Mouse (Mus musculus) embryonic facial prominence, embryonic 14.5 days (tissue): ENCODE results near the gene Ube4a. TPM values are rescaled to one million over a fixed set of nuclear protein-coding genes. Genes with fewer than 3 reads are reported as not detected.

Experiments used
- ATAC-seq: fragments of 200-750 bp; cut with Nextera tagmentation; 2 replicates; pipeline ENCODE4 v1.8.0; 2017; ENCODE audit warnings: low read depth, moderate number of reproducible peaks, moderate TSS enrichment
- DNase-seq: peaks from one replicate; pipeline ENCODE4 v3.0.0-alpha.2; 2015; ENCODE audit warnings: low spot score
- H3K27ac ChIP-seq: fragments of 300-500 bp; sonication (generic); replicated peaks from 2 replicates; pipeline ENCODE4 v1.5.1; 2014; ENCODE audit warnings: low read depth, mild to moderate bottlenecking, low read length, moderate library complexity
- H3K27me3 ChIP-seq: fragments of 300-500 bp; sonication (generic); replicated peaks from 2 replicates; pipeline ENCODE4 v1.6.1; 2014; ENCODE audit warnings: low read length; ENCODE audit not compliant: control insufficient read depth, insufficient read depth
- H3K36me3 ChIP-seq: fragments of 300-500 bp; sonication (generic); 2 replicates; pipeline ENCODE4 v1.6.1; 2014; ENCODE audit warnings: low read length, mixed read lengths; ENCODE audit not compliant: control insufficient read depth, insufficient read depth
- H3K4me1 ChIP-seq: fragments of 300-500 bp; sonication (generic); 2 replicates; pipeline ENCODE4 v1.6.1; 2014; ENCODE audit warnings: antibody characterized with exemption, low read length; ENCODE audit not compliant: control insufficient read depth, insufficient read depth
- H3K4me2 ChIP-seq: fragments of 300-500 bp; sonication (generic); 2 replicates; pipeline ENCODE4 v1.6.1; 2014; ENCODE audit warnings: low read depth, mild to moderate bottlenecking, low read length, moderate library complexity, mixed read lengths
- H3K4me3 ChIP-seq: fragments of 300-500 bp; sonication (generic); 2 replicates; pipeline ENCODE4 v1.5.1; 2014; ENCODE audit warnings: low read depth, mild to moderate bottlenecking, low read length
- H3K9ac ChIP-seq: fragments of 300-500 bp; sonication (generic); 2 replicates; pipeline ENCODE4 v1.6.1; 2014; ENCODE audit warnings: low read depth, mild to moderate bottlenecking, low read length, moderate library complexity, mixed read lengths
- H3K9me3 ChIP-seq: fragments of 300-500 bp; sonication (generic); 2 replicates; pipeline ENCODE4 v1.6.1; 2016; ENCODE audit warnings: low read length; ENCODE audit not compliant: control insufficient read depth
- WGBS: fragments of 180-500 bp; shearing (Covaris S2); extraction: QIAGEN DNeasy Blood & Tissue Kit; methylation state at CpG from one replicate; pipeline ENCODE4 v1.1.7; 2014; 5-methylcytosine and 5-hydroxymethylcytosine counted together
- polyA plus RNA-seq: library from polyadenylated mRNA; unstranded; fragments of >200 nt; fragmentation: Nextera tagmentation; extraction: Ambion mirVana; gene quantifications from 2 replicates; pipeline ENCODE4 v1.2.1, GENCODE M21; 2014

The Ube4a gene
- polyA plus RNA-seq, 1 experiment from 2014 or later: 25.5 TPM

DNA sequence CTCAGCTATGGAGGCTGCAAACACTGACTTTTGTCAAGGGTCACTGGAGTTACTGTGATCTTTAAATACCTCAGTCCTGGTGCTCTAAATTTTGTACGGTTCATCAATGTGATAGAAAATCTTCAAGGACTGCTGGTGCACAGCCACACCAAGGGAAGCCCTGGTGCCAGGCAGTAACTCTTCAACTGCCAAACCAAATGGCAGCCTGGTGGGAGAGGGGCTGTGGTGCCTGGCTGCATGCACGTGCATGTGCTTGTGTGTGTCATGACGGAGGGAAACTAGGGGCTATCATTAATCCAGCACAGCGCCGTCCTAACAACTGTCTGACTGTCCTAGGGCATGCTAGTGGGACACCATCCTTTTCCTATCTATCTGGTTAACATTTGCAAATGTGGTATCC, 34.4 kb upstream of the Ube4a start:
- Histone ChIP-seq H3K4me3 (no peak overlapping the region), H3K9me3 (no peaks in the 10 kb centered on the region)
- 72% methylated on average over 5 of the region's 5 CpGs for WGBS

DNA sequence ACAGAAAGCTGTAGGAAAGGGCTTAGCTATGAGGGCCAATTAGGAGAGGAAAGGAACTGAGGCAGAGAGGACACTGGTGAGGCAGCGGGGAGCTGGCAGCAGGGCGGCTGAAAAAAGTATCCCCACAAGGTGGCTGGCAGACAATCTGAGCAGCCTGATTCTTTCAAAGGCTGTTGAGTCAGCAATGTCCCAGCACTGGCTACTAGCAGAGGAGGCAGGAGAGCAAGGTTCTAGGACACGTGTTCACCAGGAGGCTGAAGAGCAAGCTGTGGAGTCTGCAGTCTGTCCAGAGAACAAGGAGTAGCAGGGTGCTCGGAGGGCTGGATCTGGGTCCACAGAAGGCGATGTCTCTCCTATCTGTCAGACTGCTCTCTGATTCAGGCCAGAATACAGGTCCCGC, 33.8 kb upstream of the Ube4a start:
- no peaks in the 10 kb centered on the region for H3K36me3 ChIP-seq
- no peaks in the 10 kb centered on the region for H3K4me1 ChIP-seq
- no peak overlapping the region for H3K4me2 ChIP-seq
- DNase-seq (no peak), ATAC-seq (no peak)
- H3K9me3 ChIP-seq: no peaks in the 10 kb centered on the region
- no peak overlapping the region for H3K9ac ChIP-seq
- no peak overlapping the region for H3K4me3 ChIP-seq
- WGBS: 66% methylated on average over 6 of the region's 6 CpGs
- H3K27me3 ChIP-seq: no peaks in the 10 kb centered on the region; the same call in 1 of the 2 replicates
- no peak overlapping the region for H3K27ac ChIP-seq

More for the DNA sequence above, 34.4 kb upstream of the Ube4a start:
- DNase-seq: no peak
- Histone ChIP-seq H3K9ac (no peak overlapping the region), H3K4me1 (no peaks in the 10 kb centered on the region), H3K4me2 (no peak overlapping the region), H3K27me3 (no peaks in the 10 kb centered on the region; the same call in 1 of the 2 replicates), H3K36me3 (no peaks in the 10 kb centered on the region), H3K27ac (no peak overlapping the region)
- peak; percentile 47; the same call in 1 of the 2 replicates for ATAC-seq

DNA sequence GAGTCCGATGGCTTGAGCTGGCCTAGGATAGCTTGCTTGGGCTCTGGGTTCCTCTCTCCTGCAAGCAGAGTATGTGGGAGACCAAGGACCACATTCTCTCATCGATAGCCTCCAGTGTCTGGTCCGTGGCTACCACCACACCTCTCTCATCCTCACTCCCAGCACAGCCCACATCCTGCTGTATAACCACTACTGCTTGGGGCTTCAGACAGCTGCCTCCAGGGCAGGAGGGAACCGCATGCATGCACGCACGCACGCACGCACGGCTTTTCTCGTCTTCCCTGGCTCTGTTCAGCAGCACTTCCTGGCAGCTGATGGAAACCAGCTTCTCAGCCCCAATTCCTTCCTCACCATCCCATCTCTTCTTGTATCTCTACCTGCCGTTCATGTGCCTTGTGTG, 32.7 kb upstream of the Ube4a start:
- Histone ChIP-seq H3K36me3 (no peaks in the 10 kb centered on the region), H3K4me2 (no peak overlapping the region), H3K4me1 (no peaks in the 10 kb centered on the region), H3K9me3 (no peaks in the 10 kb centered on the region), H3K27ac (no peak overlapping the region), H3K4me3 (no peak overlapping the region), H3K9ac (no peak overlapping the region), H3K27me3 (no peaks in the 10 kb centered on the region)
- WGBS: 56% methylated on average over 11 of the region's 11 CpGs
- no peak for ATAC-seq
- no peak for DNase-seq

DNA sequence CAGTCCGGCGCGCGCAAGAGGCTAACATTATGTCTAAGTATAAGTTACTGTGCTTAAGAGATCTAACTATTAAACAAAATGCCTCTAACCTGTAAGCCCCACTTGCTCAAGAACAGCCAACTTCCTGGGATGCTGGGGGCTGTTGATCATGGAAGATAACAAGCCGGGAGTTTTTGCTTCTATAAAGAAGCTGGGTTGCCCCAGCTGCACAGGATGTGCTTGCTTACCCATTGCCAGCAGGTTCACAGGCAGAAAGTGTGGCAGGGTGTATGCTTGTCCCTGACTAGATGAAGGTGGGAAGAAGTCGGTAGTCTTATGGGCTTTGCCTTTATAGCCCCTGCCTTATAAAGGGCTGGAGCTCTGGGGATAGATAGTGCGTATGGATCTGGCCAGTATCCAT, 31.2 kb upstream of the Ube4a start:
- Histone ChIP-seq H3K27ac (no peak overlapping the region), H3K36me3 (no peaks in the 10 kb centered on the region), H3K4me2 (no peak overlapping the region), H3K9ac (no peak overlapping the region), H3K27me3 (no peaks in the 10 kb centered on the region), H3K9me3 (no peaks in the 10 kb centered on the region), H3K4me3 (no peak overlapping the region), H3K4me1 (no peaks in the 10 kb centered on the region)
- ATAC-seq (no peak), DNase-seq (no peak)
- 93% methylated on average over 7 of the region's 7 CpGs for WGBS

DNA sequence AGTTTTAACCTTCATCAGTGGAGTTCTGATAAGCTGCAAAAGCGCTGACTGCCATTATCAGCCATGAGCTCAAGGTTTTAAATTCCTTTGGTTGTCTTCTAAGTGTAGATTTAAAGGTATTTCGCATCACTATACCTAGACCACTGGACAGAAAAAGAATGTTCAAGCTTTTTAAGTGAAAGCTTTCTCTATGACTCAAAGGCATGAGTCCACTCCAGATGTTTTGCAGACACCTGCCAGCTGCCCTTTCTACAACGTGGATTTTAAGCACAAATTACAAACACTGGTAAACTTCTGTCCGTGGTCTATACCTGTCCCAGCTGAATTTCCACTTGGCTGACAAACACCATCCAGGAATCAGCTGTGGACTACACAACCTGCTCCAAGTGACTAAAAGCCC, 29.6 kb upstream of the Ube4a start:
- Histone ChIP-seq H3K4me1 (no peaks in the 10 kb centered on the region), H3K4me3 (no peak overlapping the region), H3K27ac (no peak overlapping the region), H3K36me3 (no peaks in the 10 kb centered on the region), H3K27me3 (no peaks in the 10 kb centered on the region), H3K4me2 (no peak overlapping the region), H3K9me3 (no peaks in the 10 kb centered on the region), H3K9ac (no peak overlapping the region)
- 69% methylated on average over 4 of the region's 4 CpGs for WGBS
- DNase-seq: no peak
- ATAC-seq: no peak

DNA sequence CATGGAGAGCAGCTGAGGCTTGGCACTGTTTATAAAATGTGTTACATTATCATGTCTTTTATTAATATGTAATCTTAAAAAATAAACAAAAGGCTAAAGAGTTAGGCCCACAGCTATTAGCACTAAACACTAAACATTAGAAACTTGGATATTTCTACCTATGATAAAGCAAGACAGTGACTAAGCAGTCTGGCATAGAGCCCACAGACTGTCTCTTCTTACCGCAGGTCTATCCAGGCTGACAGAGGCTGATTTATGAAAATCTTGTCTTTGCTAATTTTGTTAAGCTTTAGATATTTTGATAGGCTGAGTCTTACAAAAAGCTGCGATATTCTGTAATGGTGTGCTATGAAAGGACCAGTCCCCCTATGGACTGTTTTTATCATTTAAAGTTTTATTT, 27.9 kb upstream of the Ube4a start:
- Histone ChIP-seq H3K27ac (no peak overlapping the region), H3K9me3 (no peaks in the 10 kb centered on the region), H3K9ac (no peak overlapping the region), H3K4me2 (no peak overlapping the region), H3K36me3 (no peaks in the 10 kb centered on the region), H3K27me3 (no peaks in the 10 kb centered on the region), H3K4me1 (no peaks in the 10 kb centered on the region), H3K4me3 (no peak overlapping the region)
- ATAC-seq: no peak
- DNase-seq: no peak
- 83% methylated on average over 2 of the region's 2 CpGs for WGBS

DNA sequence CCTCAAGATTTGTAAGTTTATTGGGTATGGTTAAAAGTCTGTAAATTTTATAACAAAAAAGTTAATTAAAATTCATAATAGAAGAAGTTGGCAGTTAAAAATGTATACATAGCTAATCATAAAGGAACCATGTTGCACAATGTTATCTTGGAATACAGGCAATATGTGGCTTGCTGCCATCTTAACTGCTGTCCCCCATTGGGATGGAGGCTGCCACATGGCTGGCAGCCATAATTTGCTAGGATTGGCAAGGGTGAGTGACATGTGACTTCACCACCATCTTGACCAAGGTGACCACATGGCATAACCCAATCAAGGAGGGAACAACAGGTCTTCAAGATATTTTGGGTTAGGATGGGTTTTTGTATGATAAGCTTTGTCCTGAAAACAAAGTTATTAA, 26.9 kb upstream of the Ube4a start:
- no peaks in the 10 kb centered on the region for H3K27me3 ChIP-seq

DNA sequence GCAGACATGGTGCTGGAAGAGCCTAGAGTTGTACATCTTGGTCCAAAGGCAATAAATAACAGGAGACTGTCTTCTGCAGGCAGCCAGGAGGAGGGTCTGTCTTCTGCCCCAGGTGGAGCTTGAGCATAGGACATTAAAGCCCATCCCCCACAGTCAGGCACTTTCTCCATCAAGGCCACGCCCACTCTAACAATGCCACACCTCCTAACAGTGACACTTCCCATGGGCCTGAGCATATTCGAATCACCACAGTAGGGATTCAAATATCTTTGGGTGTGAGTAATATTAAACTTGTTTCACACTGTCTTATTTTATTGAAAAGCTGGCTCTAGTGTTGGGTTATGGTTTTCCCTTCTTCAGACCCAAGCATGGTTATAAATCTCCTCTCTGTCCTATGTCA, 26.4 kb upstream of the Ube4a start:
- ATAC-seq (no peak), DNase-seq (no peak)
- Histone ChIP-seq H3K4me1 (no peaks in the 10 kb centered on the region), H3K36me3 (no peaks in the 10 kb centered on the region), H3K9me3 (no peaks in the 10 kb centered on the region), H3K4me2 (no peak overlapping the region), H3K27me3 (no peaks in the 10 kb centered on the region), H3K4me3 (no peak overlapping the region), H3K9ac (no peak overlapping the region), H3K27ac (no peak overlapping the region)
- 78% methylated on average over 2 of the region's 2 CpGs for WGBS

More for the DNA sequence above, 26.9 kb upstream of the Ube4a start:
- Histone ChIP-seq H3K27ac (no peak overlapping the region), H3K9ac (no peak overlapping the region), H3K36me3 (no peaks in the 10 kb centered on the region), H3K4me2 (no peak overlapping the region), H3K9me3 (no peaks in the 10 kb centered on the region), H3K4me1 (no peaks in the 10 kb centered on the region), H3K4me3 (no peak overlapping the region)
- DNase-seq: no peak
- no peak for ATAC-seq

DNA sequence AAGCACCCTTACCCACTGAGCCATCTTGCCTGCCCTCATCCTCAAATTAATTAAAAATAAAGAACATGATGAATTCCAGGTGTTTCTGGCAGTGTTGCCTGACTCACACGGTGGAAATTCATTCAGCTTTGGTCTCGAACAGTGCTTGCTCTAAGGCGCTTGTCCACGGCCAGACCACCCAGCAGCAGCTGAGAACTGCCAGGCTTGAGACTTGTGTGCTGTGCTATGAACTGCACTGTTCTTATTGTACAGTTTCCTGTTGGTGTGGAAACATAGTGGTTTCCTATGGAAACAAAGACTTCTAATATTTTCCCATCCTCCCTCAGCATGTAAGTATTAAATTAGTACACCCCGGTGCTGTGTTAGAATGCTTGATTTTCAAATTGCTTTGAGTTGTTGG, 21.6 kb upstream of the Ube4a start:
- whole genome bisulfite sequencing: 42% methylated on average over 5 of the region's 5 CpGs
- no peaks in the 10 kb centered on the region for H3K9me3 ChIP-seq
- no peak overlapping the region for H3K27ac ChIP-seq
- no peaks in the 10 kb centered on the region for H3K36me3 ChIP-seq
- H3K27me3 ChIP-seq: no peaks in the 10 kb centered on the region
- DNase-seq (no peak), ATAC-seq (no peak)
- no peak overlapping the region for H3K4me3 ChIP-seq
- no peak overlapping the region for H3K4me2 ChIP-seq
- H3K9ac ChIP-seq: no peak overlapping the region
- H3K4me1 ChIP-seq: no peaks in the 10 kb centered on the region
